Mouse (Mus musculus): Measurements from ENCODE around the gene Cib4. TPM values are rescaled to one million over a fixed set of nuclear protein-coding genes. Genes with fewer than 3 reads are reported as not detected.

Cib4 gene
- polyA plus RNA-seq, 1 experiment from 2014 or later = not detected

- peak within 1 kb of the TSS; percentile 52 for H3K4me3 ChIP-seq
- H3K9ac ChIP-seq = peak within 1 kb of the TSS; percentile 67
- peak within 1 kb of the TSS; percentile 97 for H3K4me2 ChIP-seq (replicated peaks)
- H3K27ac ChIP-seq = no peak within 1 kb of the TSS
- H3K4me1 ChIP-seq = peaks cover 14% of the 10 kb centered on the region
- no peaks in the 10 kb centered on the region for H3K9me3 ChIP-seq
- WGBS = 1% methylated on average over 22 of the region's 54 CpGs
- no peaks in the 10 kb centered on the region for H3K36me3 ChIP-seq
- ATAC-seq (ENCODE audit: low FRiP score, low read depth) = peak; percentile 61
- H3K27me3 ChIP-seq (replicated peaks) = peaks cover 46% of the 10 kb centered on the region
Measured at GRCm38 (mm10) chr5:30587681-30588300, 42.2 kb upstream of the Cib4 start, which contains the start of gene Kcnk3. Kcnk3 (plus strand) TSS chr5:30588170.

GRCm38 (mm10) chr5:30587101-30587500 lies 41.5 kb upstream of the Cib4 start:
- peaks cover 46% of the 10 kb centered on the region for H3K27me3 ChIP-seq (replicated peaks)

GRCm38 (mm10) chr5:30586616-30587015 lies 41.0 kb upstream of the Cib4 start:
- no peak overlapping the region for H3K9ac ChIP-seq
- H3K4me3 ChIP-seq = no peak overlapping the region
- H3K4me2 ChIP-seq (replicated peaks) = no peak overlapping the region
- H3K27me3 ChIP-seq (replicated peaks) = peaks cover 46% of the 10 kb centered on the region
- H3K4me1 ChIP-seq = peaks cover 14% of the 10 kb centered on the region
- 89% methylated on average over 3 of the region's 3 CpGs for WGBS
- ATAC-seq (ENCODE audit: low FRiP score, low read depth) = no peak
- no peak overlapping the region for H3K27ac ChIP-seq
- no peaks in the 10 kb centered on the region for H3K36me3 ChIP-seq
- H3K9me3 ChIP-seq = no peaks in the 10 kb centered on the region

More at GRCm38 (mm10) chr5:30587101-30587500, 41.5 kb upstream of the Cib4 start:
- no peaks in the 10 kb centered on the region for H3K36me3 ChIP-seq
- H3K4me1 ChIP-seq = peaks cover 14% of the 10 kb centered on the region
- peak overlapping the region; percentile 97; the same call in 1 of the 2 replicates for H3K4me2 ChIP-seq (replicated peaks)
- WGBS = 45% methylated on average over 2 of the region's 2 CpGs
- H3K9ac ChIP-seq = no peak overlapping the region
- ATAC-seq (ENCODE audit: low FRiP score, low read depth) = no peak
- H3K9me3 ChIP-seq = no peaks in the 10 kb centered on the region
- no peak overlapping the region for H3K27ac ChIP-seq
- H3K4me3 ChIP-seq = no peak overlapping the region

- Histone ChIP-seq H3K27ac (no peak overlapping the region), H3K27me3 (replicated peaks) (peaks cover 13% of the 10 kb centered on the region), H3K36me3 (no peaks in the 10 kb centered on the region), H3K9ac (no peak overlapping the region), H3K4me2 (replicated peaks) (no peak overlapping the region), H3K9me3 (no peaks in the 10 kb centered on the region), H3K4me1 (no peaks in the 10 kb centered on the region), H3K4me3 (no peak overlapping the region)
- no peak for ATAC-seq (ENCODE audit: low FRiP score, low read depth)
- WGBS = 86% methylated on average over 5 of the region's 5 CpGs
Measured at GRCm38 (mm10) chr5:30582017-30582416, 36.4 kb upstream of the Cib4 start.

- no peak overlapping the region for H3K4me2 ChIP-seq (replicated peaks)
- no peak overlapping the region for H3K9ac ChIP-seq
- 39% methylated on average over 6 of the region's 6 CpGs for WGBS
- peaks cover 5% of the 10 kb centered on the region for H3K27me3 ChIP-seq (replicated peaks)
- ATAC-seq (ENCODE audit: low FRiP score, low read depth) = no peak
- no peaks in the 10 kb centered on the region for H3K9me3 ChIP-seq
- H3K27ac ChIP-seq = no peak overlapping the region
- no peaks in the 10 kb centered on the region for H3K4me1 ChIP-seq
- no peaks in the 10 kb centered on the region for H3K36me3 ChIP-seq
- no peak overlapping the region for H3K4me3 ChIP-seq
Measured at GRCm38 (mm10) chr5:30580725-30581124, 35.1 kb upstream of the Cib4 start.

- WGBS = 80% methylated on average over 6 of the region's 6 CpGs
- H3K27me3 ChIP-seq (replicated peaks) = no peaks in the 10 kb centered on the region
- H3K4me1 ChIP-seq = no peaks in the 10 kb centered on the region
- H3K9ac ChIP-seq = no peak overlapping the region
- no peaks in the 10 kb centered on the region for H3K9me3 ChIP-seq
- no peak overlapping the region for H3K4me2 ChIP-seq (replicated peaks)
- H3K4me3 ChIP-seq = no peak overlapping the region
- no peak overlapping the region for H3K27ac ChIP-seq
- ATAC-seq (ENCODE audit: low FRiP score, low read depth) = no peak
- H3K36me3 ChIP-seq = no peaks in the 10 kb centered on the region
Measured at GRCm38 (mm10) chr5:30578445-30579080, 32.9 kb upstream of the Cib4 start.

GRCm38 (mm10) chr5:30577654-30578310 lies 32.1 kb upstream of the Cib4 start:
- 85% methylated on average over 12 of the region's 12 CpGs for WGBS

GRCm38 (mm10) chr5:30577251-30577650 lies 31.6 kb upstream of the Cib4 start:
- Histone ChIP-seq H3K36me3 (no peaks in the 10 kb centered on the region), H3K4me2 (replicated peaks) (no peak overlapping the region), H3K9ac (no peak overlapping the region), H3K4me1 (no peaks in the 10 kb centered on the region), H3K9me3 (no peaks in the 10 kb centered on the region), H3K27me3 (replicated peaks) (no peaks in the 10 kb centered on the region), H3K4me3 (no peak overlapping the region), H3K27ac (no peak overlapping the region)
- no peak for ATAC-seq (ENCODE audit: low FRiP score, low read depth)
- 64% methylated on average over 9 of the region's 9 CpGs for WGBS

More at GRCm38 (mm10) chr5:30577654-30578310, 32.1 kb upstream of the Cib4 start:
- Histone ChIP-seq H3K27me3 (replicated peaks) (no peaks in the 10 kb centered on the region), H3K36me3 (no peaks in the 10 kb centered on the region), H3K4me3 (no peak overlapping the region), H3K9ac (no peak overlapping the region), H3K9me3 (no peaks in the 10 kb centered on the region), H3K4me2 (replicated peaks) (no peak overlapping the region), H3K27ac (no peak overlapping the region), H3K4me1 (no peaks in the 10 kb centered on the region)
- no peak for ATAC-seq (ENCODE audit: low FRiP score, low read depth)

GRCm38 (mm10) chr5:30576233-30576632 lies 30.6 kb upstream of the Cib4 start:
- Histone ChIP-seq H3K27me3 (replicated peaks) (no peaks in the 10 kb centered on the region), H3K4me1 (no peaks in the 10 kb centered on the region), H3K4me3 (no peak overlapping the region), H3K9me3 (no peaks in the 10 kb centered on the region), H3K36me3 (no peaks in the 10 kb centered on the region), H3K9ac (0 out of 2 replicates have a peak overlapping the region, but pooled peaks have one; percentile 13), H3K27ac (no peak overlapping the region), H3K4me2 (replicated peaks) (no peak overlapping the region)
- no peak for ATAC-seq (ENCODE audit: low FRiP score, low read depth)
- WGBS = 84% methylated on average over 7 of the region's 7 CpGs

- Histone ChIP-seq H3K27ac (no peak overlapping the region), H3K4me1 (no peaks in the 10 kb centered on the region), H3K9me3 (no peaks in the 10 kb centered on the region), H3K9ac (no peak overlapping the region), H3K36me3 (no peaks in the 10 kb centered on the region), H3K4me3 (no peak overlapping the region), H3K4me2 (replicated peaks) (no peak overlapping the region), H3K27me3 (replicated peaks) (no peaks in the 10 kb centered on the region)
- WGBS = 91% methylated on average over 8 of the region's 8 CpGs
- no peak for ATAC-seq (ENCODE audit: low FRiP score, low read depth)
Measured at GRCm38 (mm10) chr5:30574367-30574766, 28.7 kb upstream of the Cib4 start.

GRCm38 (mm10) chr5:30571820-30572219 lies 26.2 kb upstream of the Cib4 start:
- H3K4me3 ChIP-seq = no peak overlapping the region
- H3K9ac ChIP-seq = no peak overlapping the region
- no peaks in the 10 kb centered on the region for H3K9me3 ChIP-seq
- no peaks in the 10 kb centered on the region for H3K36me3 ChIP-seq
- no peak for ATAC-seq (ENCODE audit: low FRiP score, low read depth)
- H3K27ac ChIP-seq = no peak overlapping the region
- H3K4me1 ChIP-seq = no peaks in the 10 kb centered on the region
- H3K27me3 ChIP-seq (replicated peaks) = no peaks in the 10 kb centered on the region
- no peak overlapping the region for H3K4me2 ChIP-seq (replicated peaks)
- WGBS = 78% methylated on average over 5 of the region's 5 CpGs

- H3K4me3 ChIP-seq = no peak overlapping the region
- no peaks in the 10 kb centered on the region for H3K4me1 ChIP-seq
- 95% methylated on average over 1 of the region's 1 CpGs for WGBS
- H3K9me3 ChIP-seq = no peaks in the 10 kb centered on the region
- H3K27ac ChIP-seq = no peak overlapping the region
- no peaks in the 10 kb centered on the region for H3K27me3 ChIP-seq (replicated peaks)
- H3K36me3 ChIP-seq = no peaks in the 10 kb centered on the region
- no peak overlapping the region for H3K4me2 ChIP-seq (replicated peaks)
- no peak overlapping the region for H3K9ac ChIP-seq
- ATAC-seq (ENCODE audit: low FRiP score, low read depth) = no peak
Measured at GRCm38 (mm10) chr5:30568479-30568878, 22.8 kb upstream of the Cib4 start.
